Mouse (Mus musculus) 3T3-L1 (cell line): ENCODE measurements around the gene Wdr24.
"Not testable (repeated sequence)": the region's sequence is repeated elsewhere in the genome, so short reads cannot be mapped to it uniquely, and the experiment has no call there.

Source experiments
- DNase-seq: peaks from one replicate; pipeline ENCODE4 v3.0.0-alpha.2; 2015; ENCODE audit warnings: low read depth, low spot score

The Wdr24 gene

DNA sequence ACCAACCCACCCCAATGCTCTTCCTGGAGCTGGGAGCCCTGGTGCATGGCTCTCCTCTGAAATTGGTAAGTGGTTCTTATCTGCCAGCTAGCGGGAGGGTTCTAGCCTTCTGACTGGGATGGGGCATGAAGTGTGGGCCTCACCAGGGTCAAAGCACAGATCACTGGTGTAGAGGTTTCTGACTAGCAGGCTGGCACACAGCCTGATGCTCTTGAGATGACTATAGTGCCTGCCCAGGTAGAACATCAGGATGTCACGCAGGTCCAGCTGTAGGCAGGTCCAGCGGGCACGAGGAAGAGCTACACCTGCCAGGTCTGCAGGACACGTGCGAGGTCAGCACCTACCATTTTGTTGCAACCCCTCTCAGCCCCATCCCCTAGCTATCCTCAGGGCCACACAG is 36.8 kb downstream of the Wdr24 start:
- DNase-seq = no peak

DNA sequence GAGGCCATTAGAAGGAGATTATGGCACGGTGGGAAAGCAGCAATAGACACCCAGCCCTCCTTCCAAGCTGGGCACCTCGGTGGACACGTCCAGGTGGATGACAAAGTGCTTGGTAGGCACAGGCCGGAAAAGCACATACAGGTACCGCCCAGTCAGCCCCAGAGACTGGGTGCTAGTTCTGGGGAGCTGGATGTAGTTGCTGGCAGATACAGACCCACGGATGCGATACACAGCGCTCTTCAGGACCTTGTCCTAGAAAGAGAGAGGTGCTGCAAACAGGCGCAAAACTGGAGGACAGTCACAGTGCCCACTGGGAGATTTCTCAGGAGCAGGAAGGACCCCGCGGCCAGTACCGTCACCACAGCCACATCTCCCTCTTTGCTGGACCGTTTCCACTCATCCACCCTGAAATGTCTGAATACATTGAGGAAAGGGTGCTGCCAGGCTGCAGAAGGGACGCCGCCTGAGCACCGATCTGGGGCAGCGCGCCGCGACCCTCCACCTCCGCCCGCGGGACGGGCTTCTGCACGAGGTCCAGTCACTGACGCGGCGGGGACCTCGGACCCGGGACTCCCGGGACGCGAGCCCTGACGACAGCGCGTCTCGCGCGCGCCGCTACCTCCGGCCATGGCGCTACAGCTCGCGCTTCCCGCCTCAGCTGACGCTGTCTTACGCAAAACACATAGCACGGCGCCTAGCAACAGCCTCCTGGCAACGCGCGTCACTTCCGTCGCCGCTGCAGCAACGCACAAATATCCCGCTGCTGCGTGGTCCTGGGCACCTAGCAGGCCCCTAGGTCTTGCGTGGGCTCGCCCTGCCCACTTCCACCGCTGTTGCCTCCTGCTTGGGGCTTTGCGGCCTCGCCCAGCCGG is 37.6 kb downstream of the Wdr24 start, which contains the start of gene Wdr90:
Gene Wdr90 (minus strand): TSS at position 670 of the 872 bp plus-strand sequence.
- DNase-seq = peak; percentile 94

- DNase-seq = no peak
Measured at GRCm38 (mm10) chr17:25861704-25862612, 38.5 kb downstream of the Wdr24 start.

GRCm38 (mm10) chr17:25863681-25864080 is 40.3 kb downstream of the Wdr24 start:
- DNase-seq = no peak

- no peak for DNase-seq
Measured at GRCm38 (mm10) chr17:25864311-25864710, 40.9 kb downstream of the Wdr24 start.

DNA sequence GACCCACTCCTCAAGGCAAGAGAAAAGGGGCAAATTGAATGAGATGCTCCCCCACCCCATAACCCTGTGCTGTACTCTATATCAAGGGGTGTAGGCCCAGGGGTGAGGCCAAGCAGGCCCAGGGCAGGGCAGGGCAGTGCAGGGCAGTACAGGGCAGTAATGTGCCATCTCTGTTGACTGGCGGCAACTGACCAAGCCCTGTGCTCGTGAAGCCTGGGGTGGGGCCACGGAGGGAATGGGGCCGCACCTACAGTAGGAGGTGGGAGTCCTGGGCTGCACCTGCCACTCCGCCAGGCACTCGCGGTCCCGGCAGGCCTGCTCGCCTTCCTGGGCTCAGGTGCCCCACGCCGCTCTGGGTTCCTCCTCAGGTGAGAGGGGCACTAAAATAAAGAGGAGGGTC is 41.9 kb downstream of the Wdr24 start:
- no peak for DNase-seq

DNA sequence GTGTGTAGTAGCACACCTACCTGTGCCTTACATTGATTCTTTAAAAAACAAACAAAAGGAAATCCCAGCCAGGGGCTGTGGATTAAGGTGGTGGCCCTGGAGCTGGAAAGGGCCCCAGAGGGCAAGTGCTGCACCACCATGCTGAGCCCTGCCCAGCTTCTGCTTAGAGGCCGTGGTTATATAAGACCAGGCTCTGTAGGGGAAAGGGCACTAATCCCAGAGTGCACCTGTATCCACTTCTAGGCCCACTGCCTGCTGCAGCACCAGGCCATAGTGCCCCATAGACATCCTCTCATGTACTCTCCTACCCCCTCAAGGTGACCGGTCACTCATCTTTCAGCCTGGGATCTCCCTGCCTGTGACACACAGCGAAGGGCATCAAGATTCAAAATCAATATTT is 42.7 kb downstream of the Wdr24 start:
- no peak for DNase-seq

- no peak for DNase-seq
Measured at GRCm38 (mm10) chr17:25867509-25867835, 44.0 kb downstream of the Wdr24 start.

GRCm38 (mm10) chr17:25867836-25868600 is 44.6 kb downstream of the Wdr24 start:
- DNase-seq = peak; percentile 48

- peak; percentile 78 for DNase-seq
Measured at GRCm38 (mm10) chr17:25868601-25869191, 45.3 kb downstream of the Wdr24 start, which contains the start of gene Mcrip2. Gene Mcrip2 (minus strand): TSS chr17:25868764.

- DNase-seq = no peak
Measured at GRCm38 (mm10) chr17:25869498-25869897, 46.1 kb downstream of the Wdr24 start.

GRCm38 (mm10) chr17:25869954-25870353 is 46.5 kb downstream of the Wdr24 start:
- no peak for DNase-seq

DNA sequence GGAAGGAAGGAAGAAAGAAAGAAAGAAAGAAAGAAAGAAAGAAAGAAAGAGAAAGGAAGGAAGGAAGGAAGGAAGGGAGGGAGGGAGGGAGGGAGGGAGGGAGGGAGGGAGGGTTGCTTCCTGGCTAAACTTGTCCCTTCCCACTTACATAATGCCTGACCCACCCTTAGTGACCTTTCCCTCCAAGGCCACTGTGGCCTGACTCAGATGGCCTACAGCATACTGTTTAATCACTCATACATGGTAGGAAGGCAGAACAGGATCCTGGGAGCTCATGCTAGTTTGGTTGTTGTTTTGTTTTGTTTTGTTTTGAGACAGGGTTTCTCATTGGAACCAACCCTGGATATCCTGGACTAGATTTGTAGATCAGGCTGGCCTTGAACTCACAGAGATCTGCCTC is 48.1 kb downstream of the Wdr24 start:
- DNase-seq = not testable (repeated sequence)

DNA sequence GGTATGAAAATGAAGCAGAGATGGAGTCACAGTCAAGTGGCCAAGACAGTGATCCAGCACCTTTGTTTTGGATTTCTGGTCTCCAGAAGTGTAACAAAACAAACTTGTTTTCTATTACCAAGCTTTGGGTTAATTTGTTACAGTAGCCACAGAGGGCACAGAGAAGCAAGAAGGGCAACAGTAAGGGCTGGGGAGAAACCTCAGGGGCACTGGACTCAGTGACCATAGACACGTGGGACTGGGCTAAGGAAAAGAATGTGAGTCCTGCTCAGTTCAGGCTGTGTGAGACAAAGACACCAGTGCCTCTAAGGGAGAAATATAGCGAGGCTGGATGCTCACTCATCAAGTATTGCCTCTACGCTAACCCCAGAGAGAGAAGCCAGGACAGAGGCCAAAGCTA is 49.2 kb downstream of the Wdr24 start:
- DNase-seq = no peak

GRCm38 (mm10) chr17:25873405-25874147 is 50.1 kb downstream of the Wdr24 start:
- DNase-seq = no peak

DNA sequence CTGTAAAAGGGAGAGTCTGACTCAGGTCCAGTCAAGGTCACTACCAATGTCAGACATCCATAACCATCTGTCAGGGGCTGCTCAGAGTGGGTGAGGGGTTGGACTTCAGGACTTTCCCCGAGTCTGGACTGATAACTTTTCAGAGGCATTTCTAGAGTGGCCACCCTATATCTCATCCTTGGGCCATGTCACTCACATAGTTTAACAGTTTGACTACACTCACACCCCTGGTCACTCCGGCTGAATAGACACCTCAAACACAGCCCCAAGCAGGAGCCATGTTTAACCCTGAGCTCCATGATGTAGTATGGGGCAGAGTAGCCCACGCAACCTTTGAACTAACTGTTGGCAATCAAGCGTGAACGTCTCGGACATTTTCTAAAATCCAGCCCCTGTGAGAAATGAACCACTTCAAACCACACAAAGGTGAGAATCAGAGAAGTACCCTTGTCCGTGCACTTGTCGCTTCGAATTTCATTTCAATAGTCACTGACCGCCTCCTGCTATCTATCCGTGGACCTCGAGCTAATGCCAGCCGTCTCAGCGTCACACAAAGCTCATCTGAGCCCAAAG is 50.8 kb downstream of the Wdr24 start:
- peak; percentile 32 for DNase-seq

DNA sequence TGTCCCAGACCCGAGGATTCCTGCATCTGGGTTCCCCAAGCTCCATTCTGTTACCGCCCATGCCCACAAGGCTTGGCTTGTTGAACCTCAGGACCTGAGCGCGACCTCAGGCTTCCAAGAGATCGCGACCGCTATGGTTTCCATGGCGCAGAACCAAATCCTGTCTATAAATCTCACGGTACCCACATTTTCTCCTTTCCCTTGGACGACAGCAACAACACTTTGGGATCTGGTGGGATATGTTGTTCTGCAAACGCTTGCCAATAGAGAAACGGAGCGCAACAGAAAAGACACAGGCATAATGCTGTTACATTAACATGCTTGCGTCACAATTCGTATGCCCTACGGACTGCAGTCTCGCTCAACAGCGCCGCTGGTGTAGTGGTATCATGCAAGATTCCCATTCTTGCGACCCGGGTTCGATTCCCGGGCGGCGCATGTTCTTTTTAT is 51.3 kb downstream of the Wdr24 start, which contains the start of gene Mettl26:
Gene Mettl26 (plus strand): TSS at position 354 of the 450 bp plus-strand sequence.
- peak; percentile 96 for DNase-seq

DNA sequence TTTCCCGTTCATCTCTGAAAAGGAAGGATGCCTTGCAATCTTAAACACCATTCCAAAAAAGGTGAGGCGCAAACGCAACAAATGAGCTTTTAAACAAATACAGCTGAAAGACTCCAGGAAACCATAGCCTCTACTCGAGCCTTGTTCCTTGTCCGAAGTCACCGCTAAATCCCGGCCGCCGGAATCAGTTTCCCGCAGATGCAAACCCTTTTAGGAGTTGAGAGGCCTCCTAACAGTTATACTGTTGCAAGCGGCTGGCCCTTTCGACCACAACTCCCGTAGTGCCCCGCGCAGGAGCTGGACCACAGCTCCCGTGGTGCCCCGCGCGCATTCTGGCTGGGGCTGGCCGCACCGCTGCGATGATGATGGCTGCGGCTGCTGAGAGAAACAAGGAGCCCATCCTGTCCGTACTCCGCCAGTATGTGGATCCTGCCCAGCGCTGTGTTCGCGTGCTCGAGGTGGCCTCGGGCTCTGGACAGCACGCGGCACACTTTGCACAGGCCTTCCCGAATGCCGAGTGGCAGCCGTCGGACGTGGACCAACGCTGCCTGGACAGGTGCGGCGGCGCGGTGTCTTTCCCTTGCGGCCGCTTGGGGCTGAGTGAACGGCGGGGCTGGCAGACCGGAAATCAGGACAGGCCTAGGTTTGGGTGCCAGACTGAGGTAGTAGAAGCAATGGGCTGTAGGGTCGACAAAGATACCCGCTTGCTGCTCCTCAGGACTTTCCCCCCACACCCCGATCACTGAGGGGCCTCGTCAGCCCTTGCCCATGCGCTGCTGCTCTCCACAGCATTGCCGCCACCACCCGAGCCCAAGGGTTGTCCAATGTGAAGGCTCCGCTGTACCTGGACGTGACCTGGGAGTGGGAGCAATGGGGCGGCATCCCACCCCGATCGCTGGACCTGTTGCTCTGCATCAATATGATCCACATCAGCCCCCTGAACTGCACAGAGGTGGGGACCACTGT is 52.0 kb downstream of the Wdr24 start:
- DNase-seq = peak; percentile 90
